Mouse (Mus musculus): ENCODE data around the gene Col19a1. TPM values are rescaled to one million over a fixed set of nuclear protein-coding genes. Genes with fewer than 3 reads are reported as not detected.

Col19a1 gene
- total and polyA plus RNA-seq, 2 experiments = not detected

- Histone ChIP-seq H3K27me3 (ENCODE audit: control insufficient read depth, insufficient read depth, low read length) (no peaks in the 10 kb centered on the region), H3K79me2 (ENCODE audit: control insufficient read depth, insufficient read depth, low read length) (no peaks in the 10 kb centered on the region), H3K4me1 (ENCODE audit: control insufficient read depth, insufficient read depth, low read length) (no peaks in the 10 kb centered on the region), H3K27ac (replicated peaks; ENCODE audit: insufficient read depth, low read depth, low read length) (no peak overlapping the region), H3K9ac (ENCODE audit: low read depth, low read length) (no peak overlapping the region), H3K4me3 (ENCODE audit: insufficient read depth, low read depth, low read length) (no peak overlapping the region), H3K36me3 (ENCODE audit: control insufficient read depth, insufficient read depth, low read length) (no peaks in the 10 kb centered on the region)
- TF ChIP-seq POLR2A (IDR thresholded peaks at IDR 0.05; ENCODE audit: extremely low read depth, insufficient read depth, low read length) (no peak), CTCF (IDR thresholded peaks at IDR 0.05; ENCODE audit: low read depth, low read length) (no peak)
- WGBS = 58% methylated on average over 7 of the region's 7 CpGs
- DNase-seq (ENCODE audit: extremely low read depth, low read depth, low spot score) = no peak
Measured at GRCm38 (mm10) chr1:24294979-24295942, 292.0 kb downstream of the Col19a1 start.

GRCm38 (mm10) chr1:24292515-24292914 is 294.8 kb downstream of the Col19a1 start:
- Histone ChIP-seq H3K36me3 (ENCODE audit: control insufficient read depth, insufficient read depth, low read length) (no peaks in the 10 kb centered on the region), H3K27ac (replicated peaks; ENCODE audit: insufficient read depth, low read depth, low read length) (no peak overlapping the region), H3K9ac (ENCODE audit: low read depth, low read length) (no peak overlapping the region), H3K79me2 (ENCODE audit: control insufficient read depth, insufficient read depth, low read length) (no peaks in the 10 kb centered on the region), H3K4me1 (ENCODE audit: control insufficient read depth, insufficient read depth, low read length) (no peaks in the 10 kb centered on the region), H3K27me3 (ENCODE audit: control insufficient read depth, insufficient read depth, low read length) (no peaks in the 10 kb centered on the region), H3K4me3 (ENCODE audit: insufficient read depth, low read depth, low read length) (no peak overlapping the region)
- 72% methylated on average over 2 of the region's 2 CpGs for WGBS
- no peak for TF ChIP-seq CTCF (IDR thresholded peaks at IDR 0.05; ENCODE audit: low read depth, low read length)
- TF ChIP-seq POLR2A (IDR thresholded peaks at IDR 0.05; ENCODE audit: extremely low read depth, insufficient read depth, low read length) = no peak
- no peak for DNase-seq (ENCODE audit: extremely low read depth, low read depth, low spot score)

- no peak overlapping the region for H3K27ac ChIP-seq (replicated peaks; ENCODE audit: insufficient read depth, low read depth, low read length)
- H3K79me2 ChIP-seq (ENCODE audit: control insufficient read depth, insufficient read depth, low read length) = no peaks in the 10 kb centered on the region
- H3K27me3 ChIP-seq (ENCODE audit: control insufficient read depth, insufficient read depth, low read length) = no peaks in the 10 kb centered on the region
- DNase-seq (ENCODE audit: extremely low read depth, low read depth, low spot score) = no peak
- H3K9ac ChIP-seq (ENCODE audit: low read depth, low read length) = no peak overlapping the region
- TF ChIP-seq POLR2A (IDR thresholded peaks at IDR 0.05; ENCODE audit: extremely low read depth, insufficient read depth, low read length) (no peak), CTCF (IDR thresholded peaks at IDR 0.05; ENCODE audit: low read depth, low read length) (no peak)
- no peak overlapping the region for H3K4me3 ChIP-seq (ENCODE audit: insufficient read depth, low read depth, low read length)
- WGBS = 67% methylated on average over 6 of the region's 6 CpGs
- H3K4me1 ChIP-seq (ENCODE audit: control insufficient read depth, insufficient read depth, low read length) = no peaks in the 10 kb centered on the region
- H3K36me3 ChIP-seq (ENCODE audit: control insufficient read depth, insufficient read depth, low read length) = no peaks in the 10 kb centered on the region
Measured at GRCm38 (mm10) chr1:24286360-24286759, 300.9 kb downstream of the Col19a1 start.

GRCm38 (mm10) chr1:24267022-24267421 is 320.2 kb downstream of the Col19a1 start:
- H3K27me3 ChIP-seq (ENCODE audit: control insufficient read depth, insufficient read depth, low read length) = no peaks in the 10 kb centered on the region
- no peaks in the 10 kb centered on the region for H3K4me1 ChIP-seq (ENCODE audit: control insufficient read depth, insufficient read depth, low read length)
- H3K9ac ChIP-seq (ENCODE audit: low read depth, low read length) = no peak overlapping the region
- no peak for DNase-seq (ENCODE audit: extremely low read depth, low read depth, low spot score)
- no peak overlapping the region for H3K27ac ChIP-seq (replicated peaks; ENCODE audit: insufficient read depth, low read depth, low read length)
- 62% methylated on average over 3 of the region's 3 CpGs for whole genome bisulfite sequencing
- no peaks in the 10 kb centered on the region for H3K79me2 ChIP-seq (ENCODE audit: control insufficient read depth, insufficient read depth, low read length)
- TF ChIP-seq CTCF (IDR thresholded peaks at IDR 0.05; ENCODE audit: low read depth, low read length) (no peak), POLR2A (IDR thresholded peaks at IDR 0.05; ENCODE audit: extremely low read depth, insufficient read depth, low read length) (no peak)
- H3K4me3 ChIP-seq (ENCODE audit: insufficient read depth, low read depth, low read length) = no peak overlapping the region
- no peaks in the 10 kb centered on the region for H3K36me3 ChIP-seq (ENCODE audit: control insufficient read depth, insufficient read depth, low read length)

- TF ChIP-seq POLR2A (IDR thresholded peaks at IDR 0.05; ENCODE audit: extremely low read depth, insufficient read depth, low read length) = no peak
- no peak for TF ChIP-seq CTCF (IDR thresholded peaks at IDR 0.05; ENCODE audit: low read depth, low read length)
- H3K4me1 ChIP-seq (ENCODE audit: control insufficient read depth, insufficient read depth, low read length) = no peaks in the 10 kb centered on the region
- no peak overlapping the region for H3K27ac ChIP-seq (replicated peaks; ENCODE audit: insufficient read depth, low read depth, low read length)
- H3K79me2 ChIP-seq (ENCODE audit: control insufficient read depth, insufficient read depth, low read length) = no peaks in the 10 kb centered on the region
- H3K4me3 ChIP-seq (ENCODE audit: insufficient read depth, low read depth, low read length) = no peak overlapping the region
- no peak overlapping the region for H3K9ac ChIP-seq (ENCODE audit: low read depth, low read length)
- no peak for DNase-seq (ENCODE audit: extremely low read depth, low read depth, low spot score)
- no peaks in the 10 kb centered on the region for H3K36me3 ChIP-seq (ENCODE audit: control insufficient read depth, insufficient read depth, low read length)
- H3K27me3 ChIP-seq (ENCODE audit: control insufficient read depth, insufficient read depth, low read length) = no peaks in the 10 kb centered on the region
Measured at GRCm38 (mm10) chr1:24261181-24261580, 326.1 kb downstream of the Col19a1 start.

- TF ChIP-seq POLR2A (IDR thresholded peaks at IDR 0.05; ENCODE audit: extremely low read depth, insufficient read depth, low read length) = no peak
- TF ChIP-seq CTCF (IDR thresholded peaks at IDR 0.05; ENCODE audit: low read depth, low read length) = no peak
- H3K27me3 ChIP-seq (ENCODE audit: control insufficient read depth, insufficient read depth, low read length) = no peaks in the 10 kb centered on the region
- H3K36me3 ChIP-seq (ENCODE audit: control insufficient read depth, insufficient read depth, low read length) = no peaks in the 10 kb centered on the region
- H3K79me2 ChIP-seq (ENCODE audit: control insufficient read depth, insufficient read depth, low read length) = no peaks in the 10 kb centered on the region
- H3K9ac ChIP-seq (ENCODE audit: low read depth, low read length) = no peak overlapping the region
- 81% methylated on average over 6 of the region's 6 CpGs for WGBS
- DNase-seq (ENCODE audit: extremely low read depth, low read depth, low spot score) = no peak
- no peak overlapping the region for H3K27ac ChIP-seq (replicated peaks; ENCODE audit: insufficient read depth, low read depth, low read length)
- no peak overlapping the region for H3K4me3 ChIP-seq (ENCODE audit: insufficient read depth, low read depth, low read length)
- H3K4me1 ChIP-seq (ENCODE audit: control insufficient read depth, insufficient read depth, low read length) = no peaks in the 10 kb centered on the region
Measured at GRCm38 (mm10) chr1:24259419-24259818, 327.9 kb downstream of the Col19a1 start.
